Mouse (Mus musculus) hindbrain, embryonic 16.5 days (tissue): Measurements from ENCODE around the gene Ccdc190. TPM values are rescaled to one million over a fixed set of nuclear protein-coding genes. Genes with fewer than 3 reads are reported as not detected.

Source experiments
- ATAC-seq: fragments of 200-750 bp; cut with Nextera tagmentation; 2 replicates; pipeline ENCODE4 v1.8.0; 2017; ENCODE audit warnings: moderate TSS enrichment, moderate library complexity
- H3K27ac ChIP-seq: fragments of 300-500 bp; sonication (generic); 2 replicates; pipeline ENCODE4 v1.5.1; 2014; ENCODE audit warnings: low read depth, mild to moderate bottlenecking, control low read depth, low read length, moderate library complexity
- H3K27me3 ChIP-seq: fragments of 300-500 bp; sonication (generic); replicated peaks from 2 replicates; pipeline ENCODE4 v1.6.1; 2014; ENCODE audit warnings: low read length; ENCODE audit not compliant: control insufficient read depth, insufficient read depth
- H3K36me3 ChIP-seq: fragments of 300-500 bp; sonication (generic); 2 replicates; pipeline ENCODE4 v1.6.1; 2014; ENCODE audit warnings: mild to moderate bottlenecking, low read length, moderate library complexity, mixed read lengths; ENCODE audit not compliant: control insufficient read depth, insufficient read depth
- H3K4me1 ChIP-seq: fragments of 300-500 bp; sonication (generic); 2 replicates; pipeline ENCODE4 v1.6.1; 2014; ENCODE audit warnings: low read depth, low read length; ENCODE audit not compliant: control insufficient read depth, insufficient read depth
- H3K4me2 ChIP-seq: fragments of 300-500 bp; sonication (generic); 2 replicates; pipeline ENCODE4 v1.6.1; 2014; ENCODE audit warnings: mild to moderate bottlenecking, low read length, control low read depth, moderate library complexity
- H3K4me3 ChIP-seq: fragments of 300-500 bp; sonication (generic); 2 replicates; pipeline ENCODE4 v1.5.1; 2014; ENCODE audit warnings: mild to moderate bottlenecking, low read length, control low read depth, moderate library complexity
- H3K9ac ChIP-seq: fragments of 300-500 bp; sonication (generic); 2 replicates; pipeline ENCODE4 v1.6.1; 2014; ENCODE audit warnings: low read depth, mild to moderate bottlenecking, control low read depth, low read length, moderate library complexity
- H3K9me3 ChIP-seq: fragments of 300-500 bp; sonication (generic); 2 replicates; pipeline ENCODE4 v1.6.1; 2014; ENCODE audit warnings: mild to moderate bottlenecking, low read length, moderate library complexity; ENCODE audit not compliant: control insufficient read depth
- WGBS: fragments of 180-500 bp; shearing (Covaris S2); extraction: QIAGEN DNeasy Blood & Tissue Kit; methylation state at CpG from one replicate; pipeline ENCODE4 v1.1.7; 2014; 5-methylcytosine and 5-hydroxymethylcytosine counted together
- polyA plus RNA-seq: library from polyadenylated mRNA; unstranded; fragments of >200 nt; fragmentation: Nextera tagmentation; extraction: Ambion mirVana; gene quantifications from 2 replicates; pipeline ENCODE4 v1.2.1, GENCODE M21; 2015

The Ccdc190 gene
- polyA plus RNA-seq, 1 experiment from 2014 or later: 3.2 TPM

- H3K4me1 ChIP-seq: no peaks in the 10 kb centered on the region
- no peaks in the 10 kb centered on the region for H3K9me3 ChIP-seq
- H3K36me3 ChIP-seq: no peaks in the 10 kb centered on the region
- ATAC-seq: no peak
- no peak overlapping the region for H3K27ac ChIP-seq
- no peaks in the 10 kb centered on the region for H3K27me3 ChIP-seq
- no peak overlapping the region for H3K4me2 ChIP-seq
- 84% methylated on average over 3 of the region's 3 CpGs for WGBS
- H3K9ac ChIP-seq: no peak overlapping the region
- H3K4me3 ChIP-seq: no peak overlapping the region
Observed at GRCm38 (mm10) chr1:169900771-169901336, 27.6 kb upstream of the Ccdc190 start.

- Histone ChIP-seq H3K27me3 (no peaks in the 10 kb centered on the region), H3K36me3 (no peaks in the 10 kb centered on the region), H3K4me3 (no peak overlapping the region), H3K4me2 (no peak overlapping the region), H3K9me3 (no peaks in the 10 kb centered on the region), H3K27ac (no peak overlapping the region), H3K9ac (no peak overlapping the region), H3K4me1 (no peaks in the 10 kb centered on the region)
- peak; percentile 52 for ATAC-seq
- 62% methylated on average over 5 of the region's 5 CpGs for WGBS
Observed at GRCm38 (mm10) chr1:169909163-169909562, 19.3 kb upstream of the Ccdc190 start.

- no peaks in the 10 kb centered on the region for H3K36me3 ChIP-seq
- no peak overlapping the region for H3K9ac ChIP-seq
- H3K4me3 ChIP-seq: no peak overlapping the region
- no peak overlapping the region for H3K4me2 ChIP-seq
- H3K27ac ChIP-seq: no peak overlapping the region
- no peaks in the 10 kb centered on the region for H3K4me1 ChIP-seq
- H3K9me3 ChIP-seq: no peaks in the 10 kb centered on the region
- H3K27me3 ChIP-seq: no peaks in the 10 kb centered on the region
- ATAC-seq: 0 out of 2 replicates have a peak, but pooled peaks have one; percentile 37
- 90% methylated on average over 6 of the region's 6 CpGs for WGBS
Observed at GRCm38 (mm10) chr1:169909659-169910058, 18.8 kb upstream of the Ccdc190 start.

- no peak for ATAC-seq
- no peak overlapping the region for H3K4me2 ChIP-seq
- WGBS: 76% methylated on average over 7 of the region's 7 CpGs
- H3K27ac ChIP-seq: no peak overlapping the region
- no peak overlapping the region for H3K9ac ChIP-seq
- H3K4me1 ChIP-seq: no peaks in the 10 kb centered on the region
- H3K36me3 ChIP-seq: no peaks in the 10 kb centered on the region
- no peak overlapping the region for H3K4me3 ChIP-seq
- H3K9me3 ChIP-seq: no peaks in the 10 kb centered on the region
- H3K27me3 ChIP-seq: no peaks in the 10 kb centered on the region
Observed at GRCm38 (mm10) chr1:169910751-169911150, 17.7 kb upstream of the Ccdc190 start.

DNA sequence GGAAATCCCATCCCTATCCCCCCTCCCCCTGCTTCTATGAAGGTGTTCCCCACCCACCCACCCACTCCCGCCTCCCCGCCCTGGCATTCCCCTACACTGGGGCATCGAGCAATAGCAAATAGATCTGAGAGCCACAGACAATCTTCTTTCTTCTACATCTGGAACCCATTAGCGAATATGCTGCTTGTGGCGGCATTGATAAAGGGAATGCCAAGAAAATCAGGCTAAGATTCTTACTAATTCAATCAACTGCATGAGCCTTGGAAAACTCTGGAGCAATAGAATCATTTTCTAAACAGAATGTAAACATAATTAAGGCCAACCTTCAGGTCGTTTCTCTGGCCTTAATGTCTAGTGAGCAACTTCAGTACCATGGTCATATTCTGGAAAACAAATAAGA is 16.9 kb upstream of the Ccdc190 start:
- no peak overlapping the region for H3K27ac ChIP-seq
- no peak overlapping the region for H3K9ac ChIP-seq
- H3K9me3 ChIP-seq: no peaks in the 10 kb centered on the region
- no peak for ATAC-seq
- no peaks in the 10 kb centered on the region for H3K27me3 ChIP-seq
- H3K36me3 ChIP-seq: no peaks in the 10 kb centered on the region
- no peaks in the 10 kb centered on the region for H3K4me1 ChIP-seq
- 84% methylated on average over 6 of the region's 6 CpGs for WGBS
- H3K4me3 ChIP-seq: no peak overlapping the region
- no peak overlapping the region for H3K4me2 ChIP-seq

DNA sequence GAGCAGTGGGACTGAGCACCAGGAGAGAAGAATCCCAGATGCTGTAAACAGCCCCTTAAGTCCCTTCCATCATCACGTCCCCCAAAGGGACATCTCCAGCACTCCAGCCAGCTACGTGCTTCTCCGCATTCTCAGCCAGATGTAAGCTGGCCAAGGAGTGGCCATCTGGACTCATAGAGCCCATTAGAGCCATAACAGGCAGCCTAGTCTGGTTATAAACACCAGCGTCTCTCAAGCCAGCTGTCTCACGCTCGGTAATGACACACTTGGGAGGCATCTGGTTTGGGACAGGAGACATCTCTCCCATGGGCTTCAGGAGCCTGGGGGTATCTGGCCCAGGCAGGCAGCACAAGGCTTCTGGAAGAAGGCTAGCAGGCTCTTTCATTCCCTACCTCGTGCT is 11.8 kb upstream of the Ccdc190 start:
- 0 out of 2 replicates have a peak, but pooled peaks have one; percentile 19 for ATAC-seq
- H3K27ac ChIP-seq: no peak overlapping the region
- H3K4me2 ChIP-seq: no peak overlapping the region
- WGBS: 52% methylated on average over 7 of the region's 7 CpGs
- H3K27me3 ChIP-seq: no peaks in the 10 kb centered on the region
- no peak overlapping the region for H3K9ac ChIP-seq
- H3K4me1 ChIP-seq: peaks cover 3% of the 10 kb centered on the region; the same call in 1 of the 2 replicates
- no peak overlapping the region for H3K4me3 ChIP-seq
- H3K36me3 ChIP-seq: no peaks in the 10 kb centered on the region
- H3K9me3 ChIP-seq: no peaks in the 10 kb centered on the region

GRCm38 (mm10) chr1:169917115-169917796 is 11.2 kb upstream of the Ccdc190 start:
- peaks cover 3% of the 10 kb centered on the region; the same call in 1 of the 2 replicates for H3K4me1 ChIP-seq
- WGBS: 67% methylated on average over 9 of the region's 9 CpGs
- no peak overlapping the region for H3K27ac ChIP-seq
- no peak overlapping the region for H3K4me2 ChIP-seq
- ATAC-seq: no peak
- no peaks in the 10 kb centered on the region for H3K27me3 ChIP-seq
- no peaks in the 10 kb centered on the region for H3K9me3 ChIP-seq
- H3K9ac ChIP-seq: no peak overlapping the region
- no peak overlapping the region for H3K4me3 ChIP-seq
- H3K36me3 ChIP-seq: no peaks in the 10 kb centered on the region

GRCm38 (mm10) chr1:169917998-169918397 is 10.4 kb upstream of the Ccdc190 start:
- WGBS: 25% methylated on average over 4 of the region's 4 CpGs
- no peak overlapping the region for H3K9ac ChIP-seq
- H3K27ac ChIP-seq: no peak overlapping the region
- no peak overlapping the region for H3K4me2 ChIP-seq
- ATAC-seq: peak; percentile 72
- peaks cover 3% of the 10 kb centered on the region; the same call in 1 of the 2 replicates for H3K4me1 ChIP-seq
- H3K27me3 ChIP-seq: no peaks in the 10 kb centered on the region
- H3K36me3 ChIP-seq: no peaks in the 10 kb centered on the region
- H3K9me3 ChIP-seq: no peaks in the 10 kb centered on the region
- H3K4me3 ChIP-seq: no peak overlapping the region

- 5% methylated on average over 11 of the region's 11 CpGs for WGBS
- Histone ChIP-seq H3K9me3 (no peaks in the 10 kb centered on the region), H3K27me3 (no peaks in the 10 kb centered on the region), H3K27ac (no peak overlapping the region), H3K4me2 (no peak overlapping the region), H3K9ac (no peak overlapping the region), H3K4me1 (peaks cover 3% of the 10 kb centered on the region; the same call in 1 of the 2 replicates), H3K36me3 (no peaks in the 10 kb centered on the region), H3K4me3 (no peak overlapping the region)
- peak; percentile 62 for ATAC-seq
Observed at GRCm38 (mm10) chr1:169919211-169919610, 9.2 kb upstream of the Ccdc190 start.
